Mouse (Mus musculus) midbrain, embryonic 12.5 days (tissue): ENCODE measurements around the gene Pde10a. TPM values are rescaled to one million over a fixed set of nuclear protein-coding genes. Genes with fewer than 3 reads are reported as not detected.

ENCODE experiments used
- ATAC-seq: fragments of 200-750 bp; cut with Nextera tagmentation; 2 replicates; pipeline ENCODE4 v1.8.0; 2017; ENCODE audit warnings: low read depth, moderate TSS enrichment, moderate library complexity; ENCODE audit not compliant: low FRiP score
- H3K27ac ChIP-seq: fragments of 300-500 bp; sonication (generic); replicated peaks from 2 replicates; pipeline ENCODE4 v1.5.1; 2016; ENCODE audit warnings: mild to moderate bottlenecking
- H3K27me3 ChIP-seq: fragments of 300-500 bp; sonication (generic); 2 replicates; pipeline ENCODE4 v1.6.1; 2016; ENCODE audit warnings: mild to moderate bottlenecking
- H3K36me3 ChIP-seq: fragments of 300-500 bp; sonication (generic); 2 replicates; pipeline ENCODE4 v1.6.1; 2016
- H3K4me1 ChIP-seq: fragments of 300-500 bp; sonication (generic); 2 replicates; pipeline ENCODE4 v1.6.1; 2016
- H3K4me2 ChIP-seq: fragments of 300-500 bp; sonication (generic); replicated peaks from 2 replicates; pipeline ENCODE4 v1.6.1; 2016; ENCODE audit warnings: mild to moderate bottlenecking, moderate library complexity
- H3K4me3 ChIP-seq: fragments of 300-500 bp; sonication (generic); 2 replicates; pipeline ENCODE4 v1.5.1; 2016; ENCODE audit warnings: mild to moderate bottlenecking
- H3K9ac ChIP-seq: fragments of 300-500 bp; sonication (generic); replicated peaks from 2 replicates; pipeline ENCODE4 v1.6.1; 2016; ENCODE audit warnings: mild to moderate bottlenecking, moderate library complexity
- H3K9me3 ChIP-seq: fragments of 300-500 bp; sonication (generic); 2 replicates; pipeline ENCODE4 v1.6.1; 2016; ENCODE audit warnings: mild to moderate bottlenecking
- WGBS: fragments of 180-500 bp; shearing (Covaris S2); methylation state at CpG from one replicate; pipeline ENCODE4 v1.1.7; 2016; 5-methylcytosine and 5-hydroxymethylcytosine counted together
- polyA plus RNA-seq: library from polyadenylated mRNA; unstranded; fragments of >200 nt; fragmentation: Nextera tagmentation; extraction: Ambion mirVana; gene quantifications from 2 replicates; pipeline ENCODE4 v1.2.1, GENCODE M21; 2016

Gene Pde10a
- polyA plus RNA-seq, 1 experiment from 2014 or later, result 9.9 TPM

DNA sequence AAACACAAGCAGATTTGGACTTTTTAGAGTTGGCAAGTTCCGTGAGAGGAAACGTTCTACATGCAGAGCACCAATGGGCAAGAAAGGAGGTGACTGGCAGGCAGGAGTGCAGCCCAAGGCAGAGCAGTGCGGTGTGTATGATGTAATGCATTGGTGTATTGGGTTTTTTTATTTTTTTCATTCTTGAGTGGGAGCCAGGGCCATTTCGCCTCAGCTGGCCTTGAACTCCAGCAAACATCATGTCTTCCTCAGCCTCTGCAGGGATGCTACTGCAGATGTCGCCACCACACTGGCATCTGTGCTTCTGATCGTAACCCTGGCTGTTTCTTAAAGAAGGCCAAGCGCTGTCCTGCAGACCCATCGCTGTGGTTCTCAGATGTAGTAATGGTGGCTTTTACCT is 285.0 kb downstream of the Pde10a start:
- whole genome bisulfite sequencing, result 93% methylated on average over 8 of the region's 8 CpGs
- peaks cover 14% of the 10 kb centered on the region for H3K4me1 ChIP-seq
- H3K4me3 ChIP-seq, result no peak overlapping the region
- no peak overlapping the region for H3K27ac ChIP-seq
- H3K27me3 ChIP-seq, result 0 out of 2 replicates have a peak, but pooled peaks cover 4% of the 10 kb centered on the region
- H3K36me3 ChIP-seq, result no peaks in the 10 kb centered on the region
- no peak for ATAC-seq
- H3K9me3 ChIP-seq, result no peaks in the 10 kb centered on the region
- no peak overlapping the region for H3K4me2 ChIP-seq
- no peak overlapping the region for H3K9ac ChIP-seq

DNA sequence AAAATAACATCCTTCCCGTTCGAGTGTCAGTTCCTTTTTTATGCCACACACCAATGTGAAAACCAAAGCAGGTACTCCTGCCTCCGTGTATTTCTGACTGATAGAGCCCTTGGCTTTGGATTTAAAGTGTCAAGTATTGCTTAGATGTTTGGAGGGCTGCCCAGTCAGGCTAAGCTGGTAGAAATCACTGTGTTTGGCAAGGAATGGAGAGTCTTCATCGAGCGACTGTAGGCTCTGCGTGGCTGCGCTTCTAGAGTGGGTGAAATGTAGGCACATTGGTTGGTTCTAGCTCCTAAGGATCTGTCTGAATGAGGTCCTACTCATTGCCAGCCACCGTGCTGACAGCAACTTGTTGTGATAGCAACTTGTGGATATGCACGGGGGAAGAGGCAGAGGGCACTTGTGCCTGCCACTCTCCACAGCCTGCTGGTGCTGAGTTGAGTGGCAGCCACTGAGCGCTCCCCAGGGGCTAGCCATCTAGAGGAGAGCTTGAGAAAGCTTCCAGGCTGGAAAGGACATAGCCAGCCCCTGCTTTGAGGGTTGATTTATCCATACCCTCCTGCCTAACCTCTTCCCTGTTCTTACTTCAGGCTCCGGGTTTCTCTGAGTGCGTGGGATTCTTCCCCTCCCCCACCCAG is 287.2 kb downstream of the Pde10a start:
- 55% methylated on average over 12 of the region's 12 CpGs for WGBS

GRCm38 (mm10) chr17:8813773-8814491 is 288.8 kb downstream of the Pde10a start:
- ATAC-seq, result no peak
- no peaks in the 10 kb centered on the region for H3K27me3 ChIP-seq
- peaks cover 10% of the 10 kb centered on the region for H3K4me1 ChIP-seq
- no peaks in the 10 kb centered on the region for H3K36me3 ChIP-seq
- 90% methylated on average over 3 of the region's 3 CpGs for WGBS
- no peak overlapping the region for H3K9ac ChIP-seq
- no peak overlapping the region for H3K27ac ChIP-seq
- no peak overlapping the region for H3K4me3 ChIP-seq
- H3K4me2 ChIP-seq, result no peak overlapping the region
- H3K9me3 ChIP-seq, result no peaks in the 10 kb centered on the region

More for the DNA sequence above, 287.2 kb downstream of the Pde10a start:
- no peaks in the 10 kb centered on the region for H3K9me3 ChIP-seq
- H3K27me3 ChIP-seq, result 0 out of 2 replicates have a peak, but pooled peaks cover 4% of the 10 kb centered on the region
- peaks cover 12% of the 10 kb centered on the region for H3K4me1 ChIP-seq
- H3K27ac ChIP-seq, result no peak overlapping the region
- no peaks in the 10 kb centered on the region for H3K36me3 ChIP-seq
- no peak for ATAC-seq
- no peak overlapping the region for H3K9ac ChIP-seq
- no peak overlapping the region for H3K4me3 ChIP-seq
- H3K4me2 ChIP-seq, result no peak overlapping the region

DNA sequence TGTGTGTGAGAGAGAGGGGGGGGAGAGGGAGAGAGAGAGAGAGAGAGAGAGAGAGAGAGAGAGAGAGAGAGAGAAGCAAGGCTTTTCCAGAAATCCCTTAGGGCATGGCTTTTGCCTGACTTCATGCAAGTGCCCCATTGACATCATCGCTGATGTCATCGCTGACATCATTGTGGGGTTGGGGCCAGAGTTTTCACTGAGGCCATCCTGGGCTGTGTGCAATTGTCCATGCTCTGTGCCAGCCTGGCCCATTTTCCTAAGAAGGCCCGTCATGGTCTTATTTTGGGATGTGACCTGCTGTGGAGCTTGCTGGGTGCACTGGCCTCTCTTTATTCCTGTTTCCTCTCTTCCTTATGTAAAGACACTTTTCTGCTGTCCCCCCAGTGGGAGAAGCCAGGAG is 290.2 kb downstream of the Pde10a start:
- WGBS, result 85% methylated on average over 3 of the region's 3 CpGs
- H3K9ac ChIP-seq, result no peak overlapping the region
- H3K27me3 ChIP-seq, result no peaks in the 10 kb centered on the region
- H3K4me2 ChIP-seq, result no peak overlapping the region
- H3K4me1 ChIP-seq, result peaks cover 3% of the 10 kb centered on the region; the same call in 1 of the 2 replicates
- H3K27ac ChIP-seq, result no peak overlapping the region
- ATAC-seq, result no peak
- H3K4me3 ChIP-seq, result no peak overlapping the region
- H3K9me3 ChIP-seq, result no peaks in the 10 kb centered on the region
- H3K36me3 ChIP-seq, result no peaks in the 10 kb centered on the region

GRCm38 (mm10) chr17:8815864-8816263 is 290.7 kb downstream of the Pde10a start:
- no peaks in the 10 kb centered on the region for H3K9me3 ChIP-seq
- H3K4me1 ChIP-seq, result peaks cover 3% of the 10 kb centered on the region; the same call in 1 of the 2 replicates
- 77% methylated on average over 5 of the region's 5 CpGs for WGBS
- no peaks in the 10 kb centered on the region for H3K27me3 ChIP-seq
- H3K9ac ChIP-seq, result no peak overlapping the region
- no peak overlapping the region for H3K4me3 ChIP-seq
- H3K36me3 ChIP-seq, result no peaks in the 10 kb centered on the region
- H3K27ac ChIP-seq, result no peak overlapping the region
- no peak for ATAC-seq
- no peak overlapping the region for H3K4me2 ChIP-seq

GRCm38 (mm10) chr17:8818675-8819074 is 293.5 kb downstream of the Pde10a start:
- H3K4me2 ChIP-seq, result no peak overlapping the region
- no peaks in the 10 kb centered on the region for H3K36me3 ChIP-seq
- WGBS, result 92% methylated on average over 13 of the region's 13 CpGs
- H3K9ac ChIP-seq, result no peak overlapping the region
- H3K9me3 ChIP-seq, result no peaks in the 10 kb centered on the region
- H3K27me3 ChIP-seq, result no peaks in the 10 kb centered on the region
- no peak for ATAC-seq
- no peak overlapping the region for H3K27ac ChIP-seq
- no peak overlapping the region for H3K4me3 ChIP-seq
- no peaks in the 10 kb centered on the region for H3K4me1 ChIP-seq

DNA sequence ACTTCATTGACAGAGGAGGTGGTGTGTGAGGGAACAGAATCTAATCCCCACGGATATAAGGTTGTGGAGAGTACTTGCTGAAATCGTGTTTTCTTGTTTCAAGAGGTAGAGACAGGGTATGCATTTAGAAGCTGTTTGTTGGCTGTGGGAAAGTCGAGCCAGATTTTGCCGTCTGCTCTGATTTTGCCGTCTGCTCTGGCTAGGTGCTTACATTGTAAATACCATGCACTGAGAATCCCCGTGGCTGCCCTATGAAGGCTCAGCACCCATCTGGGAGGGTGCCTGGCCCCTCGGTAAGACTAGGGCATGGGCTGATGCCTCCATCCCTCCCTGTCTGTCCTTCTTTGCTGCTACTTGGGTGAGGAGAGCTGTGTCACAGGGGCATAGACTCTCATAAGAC is 298.4 kb downstream of the Pde10a start:
- Histone ChIP-seq H3K9me3 (no peaks in the 10 kb centered on the region), H3K27me3 (no peaks in the 10 kb centered on the region), H3K36me3 (no peaks in the 10 kb centered on the region), H3K4me2 (no peak overlapping the region), H3K27ac (no peak overlapping the region), H3K4me1 (no peaks in the 10 kb centered on the region), H3K9ac (no peak overlapping the region), H3K4me3 (no peak overlapping the region)
- 72% methylated on average over 7 of the region's 7 CpGs for WGBS
- no peak for ATAC-seq

GRCm38 (mm10) chr17:8827204-8827603 is 302.0 kb downstream of the Pde10a start:
- WGBS, result 76% methylated on average over 9 of the region's 9 CpGs
- no peaks in the 10 kb centered on the region for H3K4me1 ChIP-seq
- no peak overlapping the region for H3K4me3 ChIP-seq
- no peak for ATAC-seq
- no peak overlapping the region for H3K27ac ChIP-seq
- no peak overlapping the region for H3K4me2 ChIP-seq
- no peak overlapping the region for H3K9ac ChIP-seq
- H3K36me3 ChIP-seq, result no peaks in the 10 kb centered on the region
- no peaks in the 10 kb centered on the region for H3K9me3 ChIP-seq
- H3K27me3 ChIP-seq, result no peaks in the 10 kb centered on the region

DNA sequence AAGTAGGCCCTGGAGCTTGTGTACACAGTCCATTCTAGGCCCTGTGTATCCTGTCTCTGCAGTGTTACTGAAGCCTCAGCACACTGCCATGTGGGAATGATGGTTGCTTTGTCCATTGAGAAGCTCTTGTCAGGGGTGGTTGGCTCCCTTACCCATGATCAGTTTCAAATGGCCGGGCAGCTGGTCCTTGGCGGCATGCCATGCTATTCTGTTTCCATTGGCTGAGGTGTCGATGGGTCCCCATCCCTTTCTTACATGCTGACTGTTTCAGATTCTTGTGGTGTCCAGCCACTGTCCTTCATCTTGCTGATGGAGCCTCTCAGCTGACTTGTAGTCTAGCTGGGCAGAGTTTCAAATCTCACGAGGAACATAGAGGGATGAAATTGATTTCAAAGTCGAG is 305.8 kb downstream of the Pde10a start:
- Histone ChIP-seq H3K4me3 (no peak overlapping the region), H3K4me2 (no peak overlapping the region), H3K9me3 (no peaks in the 10 kb centered on the region), H3K27ac (no peak overlapping the region), H3K36me3 (no peaks in the 10 kb centered on the region), H3K9ac (no peak overlapping the region), H3K27me3 (no peaks in the 10 kb centered on the region), H3K4me1 (no peaks in the 10 kb centered on the region)
- no peak for ATAC-seq
- WGBS, result 92% methylated on average over 5 of the region's 5 CpGs

GRCm38 (mm10) chr17:8836292-8836691 is 311.1 kb downstream of the Pde10a start:
- Histone ChIP-seq H3K9ac (no peak overlapping the region), H3K27ac (no peak overlapping the region), H3K36me3 (no peaks in the 10 kb centered on the region), H3K27me3 (no peaks in the 10 kb centered on the region), H3K4me2 (no peak overlapping the region), H3K9me3 (no peaks in the 10 kb centered on the region), H3K4me3 (no peak overlapping the region), H3K4me1 (peaks cover 19% of the 10 kb centered on the region)
- ATAC-seq, result no peak
- WGBS, result 90% methylated on average over 5 of the region's 5 CpGs

- H3K9me3 ChIP-seq, result no peaks in the 10 kb centered on the region
- no peak overlapping the region for H3K27ac ChIP-seq
- H3K36me3 ChIP-seq, result no peaks in the 10 kb centered on the region
- WGBS, result 49% methylated on average over 8 of the region's 8 CpGs
- H3K27me3 ChIP-seq, result no peaks in the 10 kb centered on the region
- no peak overlapping the region for H3K4me2 ChIP-seq
- no peak for ATAC-seq
- peaks cover 35% of the 10 kb centered on the region for H3K4me1 ChIP-seq
- H3K9ac ChIP-seq, result no peak overlapping the region
- no peak overlapping the region for H3K4me3 ChIP-seq
Measured at GRCm38 (mm10) chr17:8838252-8838651, 313.1 kb downstream of the Pde10a start.

DNA sequence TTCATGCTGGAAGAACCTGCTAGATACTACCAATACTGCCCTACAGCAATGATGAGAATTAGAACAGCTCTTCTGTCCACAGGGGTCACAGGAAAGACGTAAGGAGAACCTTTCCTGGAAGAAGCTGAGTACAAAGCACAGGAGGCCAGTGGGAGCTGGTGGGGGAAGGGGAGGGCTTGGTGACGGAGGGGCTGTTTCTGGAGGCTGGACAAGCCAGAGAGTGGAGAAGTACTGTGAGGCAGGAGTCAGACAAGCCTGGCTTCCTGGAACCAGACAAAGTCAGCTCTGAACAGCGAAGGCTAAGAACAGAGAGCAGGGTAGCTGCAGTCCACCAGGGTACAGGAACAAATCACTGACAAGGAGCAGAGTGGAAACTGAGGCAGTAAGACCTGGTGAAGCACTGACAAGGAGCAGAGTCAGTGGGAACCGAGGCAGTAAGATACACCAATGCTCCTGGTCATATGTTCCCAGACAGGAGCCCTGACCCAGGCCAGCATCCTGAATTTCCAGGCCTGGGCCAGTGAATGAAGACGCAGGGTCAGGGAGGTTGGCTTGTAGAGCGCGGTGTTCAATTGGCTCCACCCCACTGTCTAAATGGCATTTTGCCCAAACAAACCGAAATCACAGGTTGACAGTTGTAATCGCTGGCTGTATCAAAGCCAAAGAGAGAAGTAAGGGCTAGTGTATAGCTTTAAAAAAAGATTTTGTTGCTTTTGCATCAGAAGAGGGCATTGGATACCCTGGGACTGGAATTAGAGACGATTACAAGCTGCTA is 314.3 kb downstream of the Pde10a start:
- no peak overlapping the region for H3K9ac ChIP-seq
- WGBS, result 76% methylated on average over 10 of the region's 10 CpGs
- no peak for ATAC-seq
- H3K9me3 ChIP-seq, result no peaks in the 10 kb centered on the region
- no peak overlapping the region; the same call in 1 of the 2 replicates for H3K27ac ChIP-seq
- H3K4me3 ChIP-seq, result no peak overlapping the region
- H3K4me2 ChIP-seq, result no peak overlapping the region
- peaks cover 35% of the 10 kb centered on the region for H3K4me1 ChIP-seq
- H3K36me3 ChIP-seq, result no peaks in the 10 kb centered on the region
- H3K27me3 ChIP-seq, result no peaks in the 10 kb centered on the region
